Comparison of ENCODE assay signal across 16 mouse cellular contexts in genomic region chr12:4595055-4595454, GRCm38 (mm10). TPM values are rescaled to one million over a fixed set of nuclear protein-coding genes. Genes with fewer than 3 reads are reported as not detected.
DNase-seq lines count a peak whose midpoint lies in the region; ATAC-seq lines count a peak whose summit lies in the region.
"Had no signal": no experiment of that assay in that cellular context is flagged by ENCODE, and none has a peak within 500 bp of the region (broad histone marks: within the 10 kb centered on the region; RNA-seq: fewer than 3 reads in every experiment).

No protein-coding gene starts in this region.

- no peak overlapping the region for H3K4me3 ChIP-seq in liver, embryonic 11.5 days (ENCODE audit: low read depth, low read length)
- H3K4me3 ChIP-seq: heart, embryonic 12.5 days had no signal

- H3K4me1 ChIP-seq in liver, embryonic 11.5 days (replicated peaks; ENCODE audit: control insufficient read depth, insufficient read depth, low read length) = peaks cover 12% of the 10 kb centered on the region

- no peaks in the 10 kb centered on the region for H3K36me3 ChIP-seq in liver, embryonic 11.5 days (ENCODE audit: control insufficient read depth, insufficient read depth, low read length)
- H3K36me3 ChIP-seq: heart, embryonic 12.5 days had no signal

- ATAC-seq in liver, embryonic 11.5 days (replicated peaks; ENCODE audit: low FRiP score) = no peak
- peak; percentile 28 for ATAC-seq in activated CD4-positive, CD25-positive, alpha-beta regulatory T cell, adult 4 months
- peak; percentile 58 for ATAC-seq in megakaryocyte, adult 5-6 weeks (ENCODE audit: poor library complexity, severe bottlenecking)
- ATAC-seq: intestine, embryonic 16.5 days had no signal

- no peak overlapping the region for H3K9ac ChIP-seq in liver, embryonic 11.5 days (ENCODE audit: low read depth, low read length)
- H3K9ac ChIP-seq: heart, embryonic 12.5 days had no signal

- H3K27me3 ChIP-seq in liver, embryonic 11.5 days (replicated peaks; ENCODE audit: control insufficient read depth, insufficient read depth, low read length) = no peaks in the 10 kb centered on the region
- H3K27me3 ChIP-seq: heart, embryonic 12.5 days had no signal

- no peaks in the 10 kb centered on the region for H3K9me3 ChIP-seq in liver, embryonic 11.5 days (ENCODE audit: control insufficient read depth, low read length)
- H3K9me3 ChIP-seq: heart, embryonic 12.5 days had no signal

- DNase-seq in liver, embryonic 11.5 days (ENCODE audit: low spot score) = no peak
- DNase-seq in liver (no peak), adipocyte (ENCODE audit: low spot score) (no peak)
- peak; percentile 54 for DNase-seq in CD4-positive, CD25-positive, alpha-beta regulatory T cell, adult 2 months (ENCODE audit: low read depth, low spot score)
- DNase-seq in ovary, postnatal 36 days (ENCODE audit: low spot score) = no peak
- DNase-seq in left cerebral cortex, adult 18-20 months (ENCODE audit: low spot score in 2 of 2) = no peak
- DNase-seq: adrenal gland, postnatal 36 days; cerebellum, adult 2 months; lung, postnatal 10 days had no signal

- H3K27ac ChIP-seq in liver, embryonic 11.5 days (ENCODE audit: low read depth, low read length) = no peak overlapping the region

- WGBS in liver, embryonic 11.5 days = 50% methylated on average over 6 of the region's 6 CpGs

- H3K4me2 ChIP-seq in liver, embryonic 11.5 days = peak overlapping the region; percentile 43
- H3K4me2 ChIP-seq: heart, embryonic 12.5 days had no signal

RNA-seq across cellular contexts. Expression of gene Gm3625, which starts 2.3 kb away (rescaled TPM):
- polyA plus RNA-seq in liver, embryonic 11.5 days (2014; fragmentation: Nextera tagmentation; extraction: Ambion mirVana) = not detected in 2 replicates
- polyA plus RNA-seq in activated CD4-positive, CD25-positive, alpha-beta regulatory T cell, adult 4 months (2017; shearing (Covaris generic)) = not detected
- total RNA-seq in megakaryocyte, adult 5-6 weeks (2015) = not detected in 2 replicates
- not detected in 2 replicates for total RNA-seq in megakaryocyte, adult 5-6 weeks (2017)
- not detected for total RNA-seq in left cerebral cortex, adult 18-20 months (2021)
- total RNA-seq: adrenal gland, postnatal 36 days; layer of hippocampus, postnatal 25 days had no signal
- polyA plus RNA-seq: cerebellum, adult 2 months; embryonic facial prominence, embryonic 14.5 days; heart, embryonic 12.5 days; intestine, embryonic 16.5 days; myocyte had no signal

RNA-seq across cellular contexts. Expression of gene Itsn2, which starts 2.6 kb away (rescaled TPM):
- polyA plus RNA-seq in liver, embryonic 11.5 days (2014; fragmentation: Nextera tagmentation; extraction: Ambion mirVana) = 43.0 and 43.7 TPM in 2 replicates
- 10 to 100 TPM; 49.0 to 54.6 TPM for polyA plus RNA-seq in activated CD4-positive, CD25-positive, alpha-beta regulatory T cell, adult 4 months (2017; shearing (Covaris generic))
- total RNA-seq in megakaryocyte, adult 5-6 weeks (2015) = 94.6 and 113 TPM in 2 replicates
- total RNA-seq in megakaryocyte, adult 5-6 weeks (2017) = 201 and 212 TPM in 2 replicates
- total RNA-seq in left cerebral cortex, adult 18-20 months (2021) = 10 to 100 TPM; 72.4 to 74.2 TPM
